Mouse (Mus musculus) liver, embryonic 14.5 days (tissue): ENCODE measurements around the gene Palm.
"Not testable (repeated sequence)": the region's sequence is repeated elsewhere in the genome, so short reads cannot be mapped to it uniquely, and the experiment has no call there.

Experiments
- CTCF ChIP-seq: IDR thresholded peaks from 2 replicates; pipeline ENCODE4 v1.5.1; 2016; ENCODE audit warnings: antibody characterized with exemption, low read depth, control low read depth
- EP300 ChIP-seq: IDR thresholded peaks from 2 replicates; pipeline ENCODE4 v1.6.1; 2016; ENCODE audit warnings: antibody characterized with exemption, low read depth

DNA sequence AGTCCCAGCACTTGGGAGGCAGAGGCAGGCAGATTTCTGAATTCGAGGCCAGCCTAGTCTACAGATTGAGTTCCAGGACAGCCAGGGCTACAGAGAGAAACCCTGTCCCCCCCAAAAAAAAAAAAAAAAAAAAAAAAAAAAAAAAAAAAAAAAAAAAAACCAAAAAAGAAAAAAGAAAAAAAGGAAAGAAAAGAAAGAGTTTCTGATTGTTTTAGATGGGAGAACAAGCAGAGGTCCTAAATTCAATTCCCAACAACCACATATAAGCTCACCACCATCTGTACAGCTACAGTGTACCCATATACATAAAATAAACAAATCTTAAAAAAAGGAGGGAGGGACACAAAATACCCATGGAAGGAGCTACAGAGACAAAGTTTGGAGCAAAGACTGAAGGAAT is 33.7 kb upstream of the Palm start:
- not testable (repeated sequence) for TF ChIP-seq EP300, CTCF
